Mouse (Mus musculus) right cerebral cortex, postnatal 14 days (tissue): ENCODE results near the gene Fam45a.
A peak's percentile ranks its signal among the peaks of the same experiment; 100 is the strongest.

Experiments
- DNase-seq: peaks from one replicate; pipeline ENCODE4 v3.0.0; 2022

The Fam45a gene

DNA sequence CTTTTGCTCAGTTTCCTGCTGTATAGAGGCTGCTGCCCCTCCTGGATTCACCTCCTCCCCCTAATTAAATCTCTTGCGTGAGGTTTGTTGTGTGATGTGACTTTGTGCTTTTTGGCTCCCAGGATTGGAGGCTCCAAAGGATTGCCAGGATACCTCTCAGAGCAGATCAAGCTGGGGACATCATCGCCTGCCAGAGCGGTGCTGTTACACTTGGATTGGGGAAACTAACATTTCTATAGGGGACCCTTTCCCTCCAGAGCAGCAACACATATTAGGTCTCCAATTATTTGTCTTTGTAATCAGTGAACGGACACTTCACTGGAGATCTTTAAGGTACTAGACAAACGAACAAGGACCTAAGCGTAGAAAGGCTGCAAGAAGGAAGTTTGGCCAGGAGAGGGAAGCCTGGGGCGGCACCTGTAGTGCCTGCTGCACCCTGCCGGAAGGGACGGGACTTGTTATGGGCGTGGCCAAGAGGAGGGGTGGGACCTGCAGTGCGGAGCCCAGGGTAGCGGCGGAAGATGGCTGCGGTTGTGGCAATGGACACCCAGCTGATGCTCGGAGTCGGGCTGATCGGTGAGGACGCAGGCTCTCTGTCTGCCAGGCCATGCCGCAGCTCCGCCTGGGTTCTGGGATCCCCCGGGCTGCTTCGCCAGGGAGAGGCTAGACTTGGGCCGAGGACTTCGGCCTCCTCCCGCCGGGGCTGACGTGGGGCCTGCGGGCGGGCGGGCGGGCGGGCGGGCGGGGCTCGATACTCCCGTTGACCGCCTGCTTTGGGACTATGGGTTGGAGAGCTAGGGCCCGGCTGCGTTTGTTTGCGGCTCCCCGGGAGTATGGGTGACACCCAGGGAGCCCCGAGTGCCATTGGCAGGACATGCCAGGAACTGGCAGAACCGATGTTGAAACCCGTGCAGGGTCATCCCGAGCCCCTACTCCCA, at the start of gene Fam45a:
TSS of gene Fam45a (plus strand) at position 488 of the 938 bp plus-strand sequence.
- peak; percentile 90 for DNase-seq

DNA sequence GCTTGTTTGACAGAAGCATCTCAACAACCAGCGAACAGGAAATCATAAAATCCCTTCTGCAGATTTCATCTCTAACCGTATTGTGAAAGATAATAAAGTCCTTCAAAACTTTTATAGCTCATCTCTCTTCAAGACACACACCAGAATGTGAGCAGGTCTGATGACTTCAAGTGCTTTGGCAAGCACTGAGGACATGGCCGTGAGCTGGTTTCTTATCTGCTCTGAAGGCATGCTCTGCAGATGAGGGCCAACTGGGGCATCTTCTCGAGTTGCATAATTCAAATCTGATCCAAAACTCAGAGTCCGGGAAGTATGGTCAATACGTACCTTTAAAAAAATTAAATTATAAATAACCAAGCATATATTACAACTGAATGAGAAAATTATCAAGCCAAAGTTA, 38.0 kb upstream of the Fam45a start:
- DNase-seq: no peak

DNA sequence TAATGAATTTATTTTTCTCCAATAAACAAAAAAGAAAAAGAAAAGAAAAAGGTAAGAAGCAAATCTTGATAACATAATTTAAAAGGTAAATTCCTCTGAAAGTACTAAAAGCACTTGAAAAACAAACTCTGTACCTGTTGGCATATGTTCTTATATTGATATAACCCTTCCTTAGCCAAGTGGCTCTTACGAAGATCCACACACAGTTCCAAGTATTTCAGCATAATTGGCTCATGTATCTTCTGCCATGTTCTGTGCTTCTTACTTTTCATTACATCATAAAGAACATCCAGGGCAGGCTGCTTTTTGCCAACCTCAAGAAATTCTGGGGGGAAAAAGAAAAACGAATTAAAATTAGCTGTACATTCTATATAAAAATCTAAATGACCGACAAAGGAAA, 29.4 kb upstream of the Fam45a start:
- no peak for DNase-seq

- DNase-seq: no peak
Observed at GRCm38 (mm10) chr19:60784712-60785111, 26.7 kb upstream of the Fam45a start.

DNA sequence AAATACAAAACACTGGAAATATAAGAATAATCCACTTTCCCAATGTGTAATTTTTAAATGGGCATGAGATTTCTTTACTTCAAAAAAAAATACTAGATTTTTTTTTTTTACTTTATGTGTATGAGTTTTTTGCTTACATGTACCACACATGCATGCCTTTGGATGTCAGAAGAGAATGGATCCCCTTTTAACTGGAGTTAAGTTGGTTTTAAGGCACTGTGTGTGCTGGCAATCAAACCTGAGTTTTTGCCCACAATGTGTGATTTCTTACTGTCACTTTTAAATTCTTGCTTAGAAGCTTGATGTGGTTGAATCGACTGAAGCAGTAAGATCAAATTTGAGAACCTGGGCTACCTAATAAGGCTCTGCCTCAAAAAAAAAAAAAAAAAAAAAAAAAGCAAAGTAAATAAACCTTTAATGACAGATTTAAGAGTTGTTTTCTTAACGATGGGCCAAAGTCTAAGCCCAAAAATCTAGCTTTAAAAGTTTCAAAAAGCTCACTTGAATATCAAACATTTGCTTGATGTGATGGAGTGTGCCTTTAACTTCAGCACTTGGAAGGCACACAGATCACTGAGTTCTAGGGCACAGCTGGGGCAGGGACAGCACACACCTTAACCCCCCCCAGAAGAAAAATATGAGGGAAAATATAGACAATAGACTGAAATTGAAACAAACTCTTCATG, 23.8 kb upstream of the Fam45a start:
- no peak for DNase-seq

GRCm38 (mm10) chr19:60788214-60788960, 23.0 kb upstream of the Fam45a start:
- DNase-seq: no peak

DNA sequence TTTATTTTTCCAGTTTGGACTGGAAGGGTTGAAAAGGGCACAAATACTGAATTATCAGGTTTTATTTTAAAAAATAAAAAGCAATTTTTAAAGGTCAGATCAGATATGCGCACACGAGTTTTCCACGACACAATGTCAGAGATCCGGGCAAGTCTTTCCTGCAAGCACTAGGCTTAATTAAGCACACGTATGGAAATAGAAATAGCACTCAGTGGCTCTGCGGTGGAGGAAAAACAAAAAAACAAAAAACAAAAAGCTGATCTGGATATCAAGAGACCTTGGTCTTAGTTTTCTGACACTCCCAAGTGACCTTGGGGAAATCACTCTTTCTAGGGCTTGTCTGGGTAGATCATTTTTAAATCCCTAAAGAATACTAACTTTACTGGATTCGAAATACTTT, 21.9 kb upstream of the Fam45a start:
- DNase-seq: no peak

GRCm38 (mm10) chr19:60789919-60790506, 21.4 kb upstream of the Fam45a start:
- DNase-seq: peak; percentile 57

DNA sequence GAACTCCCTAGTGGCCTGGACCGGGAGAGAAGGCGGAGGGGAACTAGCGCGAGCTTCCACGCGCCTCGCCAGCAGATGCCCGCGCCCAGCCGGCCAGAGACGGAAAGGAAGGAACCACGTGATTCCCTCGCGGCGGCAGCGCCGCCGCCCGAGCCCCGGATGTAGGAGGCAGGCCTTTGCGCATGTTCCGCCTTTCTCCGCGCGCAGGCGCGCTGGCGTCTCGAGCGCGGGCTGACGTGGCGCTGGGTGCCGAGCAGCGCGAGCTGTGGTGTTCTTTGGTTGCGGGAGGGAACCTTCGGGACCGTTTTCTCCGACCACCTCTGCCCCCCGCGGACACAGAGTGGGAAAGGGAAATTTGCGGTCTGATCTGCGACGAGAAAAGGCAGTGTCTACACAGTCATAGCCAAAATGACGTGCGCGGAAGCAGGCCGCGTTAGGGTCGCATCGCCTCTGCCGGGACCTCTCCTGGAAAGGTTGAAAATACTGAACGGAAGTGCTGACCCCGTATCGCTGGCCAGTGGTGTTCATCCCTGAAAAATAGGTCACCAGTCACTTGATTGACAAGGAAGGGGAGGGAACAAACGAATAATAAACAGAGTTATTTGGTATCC, 20.7 kb upstream of the Fam45a start, which contains the start of gene Eif3a:
TSS of gene Eif3a (minus strand) at position 108 of the 611 bp plus-strand sequence.
- DNase-seq: peak; percentile 96

DNA sequence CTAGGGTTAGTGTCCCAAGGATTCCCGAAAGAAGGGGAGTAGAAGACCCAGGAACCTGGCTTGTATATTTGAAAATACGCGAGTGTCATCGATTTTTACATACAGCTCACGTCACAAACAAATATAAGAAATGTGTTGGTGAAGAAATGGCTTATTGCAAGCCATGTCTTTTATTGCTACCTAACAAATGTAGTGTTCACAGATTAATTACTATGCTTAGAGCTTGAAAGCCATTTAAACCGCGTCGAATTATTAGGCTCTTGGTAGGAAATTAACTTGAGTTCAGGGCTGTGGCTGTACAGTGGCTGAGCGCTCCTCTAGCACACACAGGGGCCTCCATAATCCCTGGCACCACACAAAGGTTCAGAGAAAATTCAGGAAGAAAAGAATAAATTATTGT, 20.2 kb upstream of the Fam45a start:
- DNase-seq: no peak

- no peak for DNase-seq
Observed at GRCm38 (mm10) chr19:60793170-60793707, 18.1 kb upstream of the Fam45a start.

GRCm38 (mm10) chr19:60795244-60795643, 16.1 kb upstream of the Fam45a start:
- DNase-seq: no peak

- no peak for DNase-seq
Observed at GRCm38 (mm10) chr19:60797415-60797814, 14.0 kb upstream of the Fam45a start.

- no peak for DNase-seq
Observed at GRCm38 (mm10) chr19:60799867-60800569, 11.4 kb upstream of the Fam45a start.

- no peak for DNase-seq
Observed at GRCm38 (mm10) chr19:60804903-60805302, 6.5 kb upstream of the Fam45a start.

DNA sequence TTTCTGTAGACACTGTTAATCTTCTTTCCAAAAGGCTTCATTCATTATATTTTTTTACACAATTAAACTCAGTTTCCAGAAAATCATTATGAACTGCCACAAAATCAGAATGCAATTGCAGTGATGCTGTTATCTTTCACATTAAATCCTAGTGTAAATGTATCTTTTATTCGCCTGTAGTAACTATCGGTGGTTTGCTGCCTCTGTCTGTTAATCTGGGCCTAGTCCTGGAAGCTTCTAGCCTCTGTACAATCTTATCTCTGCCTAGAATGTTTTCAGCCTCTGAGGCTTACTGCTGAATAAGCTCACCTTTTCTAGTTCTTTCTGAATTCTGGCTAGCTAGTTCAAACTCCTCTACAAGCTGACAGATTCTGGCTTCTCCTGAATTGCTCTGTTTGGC, 1.5 kb upstream of the Fam45a start:
- no peak for DNase-seq

DNA sequence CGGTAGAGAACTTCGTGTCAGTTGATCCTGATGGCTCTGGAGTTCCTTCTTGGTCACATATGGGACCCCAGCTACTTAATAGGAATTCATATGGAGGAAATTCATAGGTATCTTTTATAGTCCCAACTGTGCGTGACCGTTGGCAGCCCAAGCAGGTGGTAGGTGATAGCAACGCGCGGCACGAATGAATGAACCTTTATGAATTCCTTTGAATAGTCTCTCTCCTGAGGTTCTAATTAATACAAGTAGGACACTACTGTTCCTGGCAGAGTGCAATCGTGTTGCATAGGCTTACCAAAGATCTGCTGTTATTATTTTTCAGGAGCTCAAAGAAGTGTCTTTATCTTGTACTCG, 628 bp downstream of the Fam45a start:
- no peak for DNase-seq

DNA sequence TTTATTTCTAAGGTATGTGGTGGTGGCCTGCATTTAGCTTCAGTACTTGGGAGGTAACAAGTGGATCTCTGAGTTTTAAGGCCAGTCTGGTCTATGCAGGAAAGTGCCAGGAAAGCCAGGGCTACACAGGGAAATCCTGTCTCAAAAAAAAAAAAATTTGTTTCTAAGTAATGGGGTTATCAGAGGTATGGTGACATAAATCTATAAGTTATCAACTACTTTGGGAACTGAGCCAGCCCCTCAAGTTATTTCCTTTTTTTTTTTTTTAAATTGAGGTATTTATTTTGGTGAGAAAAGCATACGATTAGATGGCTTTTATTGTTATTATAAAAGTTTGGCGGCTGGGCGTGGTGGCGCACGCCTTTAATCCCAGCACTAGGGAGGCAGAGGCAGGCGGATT, 1.7 kb downstream of the Fam45a start:
- DNase-seq: no peak

DNA sequence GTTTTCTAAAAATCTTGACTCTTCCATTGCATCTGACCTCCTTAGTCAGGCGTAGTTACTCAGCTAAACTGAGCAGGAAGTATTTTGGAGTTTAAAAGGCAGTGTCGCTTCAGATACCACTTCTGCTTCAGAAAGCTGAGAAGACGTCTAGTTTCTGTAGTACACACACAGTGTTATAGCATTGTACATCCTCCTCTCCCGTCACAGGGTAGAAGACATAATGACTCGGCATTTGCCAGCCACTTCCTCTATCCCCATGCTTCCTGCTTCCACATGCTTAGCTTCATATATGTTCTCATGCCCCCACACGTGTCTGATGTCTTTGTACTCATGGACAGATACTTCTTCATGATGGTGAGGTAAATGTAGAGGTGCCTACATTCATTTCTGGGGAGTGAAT, 7.3 kb downstream of the Fam45a start:
- no peak for DNase-seq

DNA sequence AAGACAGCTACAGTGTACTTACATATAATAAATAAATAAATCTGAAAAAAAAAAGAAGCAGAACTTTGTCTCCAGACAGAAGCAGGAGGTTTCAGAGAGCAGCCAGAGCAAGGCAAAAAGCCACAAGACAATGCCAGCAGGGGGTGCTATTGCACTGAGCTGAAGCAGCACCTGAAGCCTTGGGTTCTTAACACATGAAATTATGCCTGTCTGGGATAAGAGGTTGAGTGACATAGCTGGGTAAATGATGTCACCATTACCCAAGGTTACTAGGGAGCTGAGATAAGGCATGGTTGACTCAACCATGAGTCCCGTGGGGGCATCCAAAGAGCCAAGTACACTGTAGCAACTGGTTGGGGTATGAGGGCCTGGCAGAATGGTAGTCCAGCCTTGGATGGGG, 26.4 kb downstream of the Fam45a start:
- peak; percentile 71 for DNase-seq

- DNase-seq: no peak
Observed at GRCm38 (mm10) chr19:60843324-60843723, 31.9 kb downstream of the Fam45a start.

DNA sequence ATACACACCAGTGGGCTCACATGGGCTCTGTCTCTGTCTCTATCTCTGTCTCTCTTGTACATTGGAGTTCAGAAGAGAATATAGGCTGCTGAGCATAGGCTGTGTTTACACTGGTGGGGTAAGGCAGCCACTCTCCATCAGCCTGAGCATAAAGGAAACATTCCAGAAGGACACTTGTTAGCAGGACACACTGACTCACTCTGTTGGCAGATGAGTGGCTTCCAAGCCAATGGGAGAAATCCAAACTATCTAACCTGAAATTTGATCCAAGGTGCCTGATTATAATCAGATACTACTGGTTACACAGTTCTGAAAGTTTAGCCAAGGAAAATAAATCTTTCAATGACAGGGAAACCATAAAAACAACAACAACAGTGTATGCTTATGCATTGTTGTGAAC, 34.3 kb downstream of the Fam45a start:
- no peak for DNase-seq
